Mouse (Mus musculus): ENCODE measurements around the gene Xrcc3. TPM values are rescaled to one million over a fixed set of nuclear protein-coding genes. Genes with fewer than 3 reads are reported as not detected.
A peak's percentile ranks its signal among the peaks of the same experiment; 100 is the strongest.

Gene Xrcc3
- polyA plus RNA-seq, 1 experiment from 2014 or later, result 6.3 TPM

DNA sequence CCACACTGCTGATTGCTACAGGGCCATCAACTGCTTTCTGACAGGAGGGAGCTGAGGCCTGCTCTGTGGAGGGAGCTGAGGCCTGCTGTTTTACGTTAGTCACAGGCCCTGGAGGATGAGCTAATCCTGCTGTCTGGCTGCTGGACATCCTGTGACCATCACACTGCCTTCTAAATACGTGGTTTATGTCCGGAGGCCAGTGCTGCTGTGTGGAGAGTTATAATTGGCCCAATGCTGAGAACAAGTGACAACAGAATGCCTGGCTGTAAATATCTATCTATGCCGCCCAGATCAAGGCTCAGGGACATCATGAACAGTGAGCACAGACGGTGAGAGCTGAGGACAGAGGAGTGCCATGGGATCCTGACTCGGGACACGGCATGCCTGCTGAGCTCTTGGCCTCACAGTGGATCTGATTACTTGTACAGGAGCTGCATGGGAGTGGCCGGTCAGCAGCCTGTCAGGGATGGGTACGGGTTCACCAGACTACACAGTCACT, 34.7 kb upstream of the Xrcc3 start:
- WGBS, result 64% methylated on average over 9 of the region's 9 CpGs
- peaks cover 2% of the 10 kb centered on the region; the same call in 1 of the 2 replicates for H3K36me3 ChIP-seq (ENCODE audit: insufficient read depth, low read length)
- no peaks in the 10 kb centered on the region for H3K4me1 ChIP-seq (replicated peaks; ENCODE audit: insufficient read depth, low read length)
- TF ChIP-seq CTCF (IDR thresholded peaks at IDR 0.05; ENCODE audit: low read depth), result no peak
- no peaks in the 10 kb centered on the region for H3K9me3 ChIP-seq (replicated peaks; ENCODE audit: low read length)
- H3K9ac ChIP-seq (ENCODE audit: low read depth, low read length), result no peak overlapping the region
- no peak overlapping the region for H3K4me3 ChIP-seq (replicated peaks; ENCODE audit: low read depth, low read length)
- DNase-seq (ENCODE audit: low spot score), result no peak
- H3K27me3 ChIP-seq (ENCODE audit: insufficient read depth, low read length), result no peaks in the 10 kb centered on the region
- H3K27ac ChIP-seq, result no peak overlapping the region
- ATAC-seq (replicated peaks; ENCODE audit: low FRiP score, low read depth), result peak; percentile 33; the same call in 1 of the 2 replicates
- no peak overlapping the region for H3K4me2 ChIP-seq (ENCODE audit: low read length)

DNA sequence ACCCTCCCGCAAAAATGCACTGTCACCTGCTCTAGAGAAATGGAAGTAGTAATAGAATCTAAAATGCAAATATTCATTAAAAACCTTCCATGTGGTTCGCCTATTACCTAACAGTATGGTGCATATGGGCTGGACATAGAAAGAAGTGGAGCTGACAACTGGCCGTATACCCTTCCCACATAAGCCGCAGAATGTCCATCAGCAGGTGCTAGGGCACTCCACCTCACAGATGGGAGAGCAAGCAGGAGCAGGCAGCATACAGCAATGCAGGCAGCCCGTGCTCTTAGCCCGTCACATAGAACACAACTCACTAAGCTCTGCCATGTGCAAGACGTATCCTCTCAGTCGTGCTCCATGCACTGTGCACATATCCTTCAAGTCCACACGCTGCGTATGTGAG, 33.1 kb upstream of the Xrcc3 start:
- no peak overlapping the region for H3K27ac ChIP-seq
- no peaks in the 10 kb centered on the region for H3K27me3 ChIP-seq (ENCODE audit: insufficient read depth, low read length)
- peaks cover 12% of the 10 kb centered on the region; the same call in 1 of the 2 replicates for H3K36me3 ChIP-seq (ENCODE audit: insufficient read depth, low read length)
- 66% methylated on average over 10 of the region's 10 CpGs for WGBS
- DNase-seq (ENCODE audit: low spot score), result no peak
- no peaks in the 10 kb centered on the region for H3K4me1 ChIP-seq (replicated peaks; ENCODE audit: insufficient read depth, low read length)
- H3K4me3 ChIP-seq (replicated peaks; ENCODE audit: low read depth, low read length), result no peak overlapping the region
- no peak for TF ChIP-seq CTCF (IDR thresholded peaks at IDR 0.05; ENCODE audit: low read depth)
- H3K4me2 ChIP-seq (ENCODE audit: low read length), result no peak overlapping the region
- H3K9ac ChIP-seq (ENCODE audit: low read depth, low read length), result no peak overlapping the region
- no peak for ATAC-seq (replicated peaks; ENCODE audit: low FRiP score, low read depth)
- H3K9me3 ChIP-seq (replicated peaks; ENCODE audit: low read length), result no peaks in the 10 kb centered on the region

DNA sequence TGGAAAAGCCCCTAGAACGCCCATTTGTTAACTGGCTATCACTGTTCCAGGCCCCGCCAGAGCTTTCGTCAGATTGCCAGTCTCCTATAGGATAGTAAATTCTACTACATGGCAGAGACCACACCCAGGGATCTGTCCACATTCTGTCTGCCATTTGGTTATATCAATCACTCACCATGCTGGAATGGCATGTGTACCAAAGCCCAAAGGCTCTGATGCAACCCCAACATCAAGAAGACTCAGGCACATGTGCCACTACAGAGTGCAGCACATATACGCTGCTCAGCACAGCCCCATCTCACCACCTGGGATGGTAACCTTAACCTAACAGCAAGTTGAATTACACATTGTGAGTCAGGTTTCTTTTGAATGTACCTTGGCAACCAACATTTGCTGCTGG, 32.3 kb upstream of the Xrcc3 start:
- Histone ChIP-seq H3K27me3 (ENCODE audit: insufficient read depth, low read length) (no peaks in the 10 kb centered on the region), H3K27ac (no peak overlapping the region), H3K36me3 (ENCODE audit: insufficient read depth, low read length) (peaks cover 16% of the 10 kb centered on the region; the same call in 1 of the 2 replicates), H3K4me1 (replicated peaks; ENCODE audit: insufficient read depth, low read length) (no peaks in the 10 kb centered on the region), H3K9me3 (replicated peaks; ENCODE audit: low read length) (no peaks in the 10 kb centered on the region), H3K4me2 (ENCODE audit: low read length) (no peak overlapping the region), H3K4me3 (replicated peaks; ENCODE audit: low read depth, low read length) (no peak overlapping the region), H3K9ac (ENCODE audit: low read depth, low read length) (no peak overlapping the region)
- no peak for TF ChIP-seq CTCF (IDR thresholded peaks at IDR 0.05; ENCODE audit: low read depth)
- ATAC-seq (replicated peaks; ENCODE audit: low FRiP score, low read depth) (no peak), DNase-seq (ENCODE audit: low spot score) (no peak)
- WGBS, result 94% methylated on average over 4 of the region's 4 CpGs

DNA sequence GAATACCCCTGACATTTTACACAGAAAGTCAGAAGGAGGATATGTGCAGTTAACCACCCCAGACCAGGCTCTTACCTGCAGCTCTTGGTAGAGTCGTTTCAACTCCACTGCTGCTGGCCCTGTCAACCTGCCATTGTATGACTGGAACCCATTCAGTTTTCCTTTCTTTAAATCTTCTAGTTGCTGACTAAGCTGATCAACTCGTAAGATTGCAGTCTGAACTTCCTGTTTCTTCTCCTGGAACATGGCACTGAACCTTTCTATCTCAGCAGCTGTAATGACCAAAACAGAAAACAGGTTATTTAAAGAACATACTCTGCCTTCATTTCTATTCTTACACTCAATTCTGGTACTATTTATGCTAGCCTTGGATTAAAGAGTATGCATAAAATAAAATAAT, 29.8 kb upstream of the Xrcc3 start:
- Histone ChIP-seq H3K36me3 (ENCODE audit: insufficient read depth, low read length) (peaks cover 28% of the 10 kb centered on the region), H3K27ac (no peak overlapping the region), H3K4me1 (replicated peaks; ENCODE audit: insufficient read depth, low read length) (no peaks in the 10 kb centered on the region), H3K4me3 (replicated peaks; ENCODE audit: low read depth, low read length) (no peak overlapping the region), H3K27me3 (ENCODE audit: insufficient read depth, low read length) (no peaks in the 10 kb centered on the region), H3K9me3 (replicated peaks; ENCODE audit: low read length) (no peaks in the 10 kb centered on the region), H3K9ac (ENCODE audit: low read depth, low read length) (no peak overlapping the region), H3K4me2 (ENCODE audit: low read length) (no peak overlapping the region)
- DNase-seq (ENCODE audit: low spot score) (no peak), ATAC-seq (replicated peaks; ENCODE audit: low FRiP score, low read depth) (no peak)
- WGBS, result 42% methylated on average over 2 of the region's 2 CpGs
- TF ChIP-seq CTCF (IDR thresholded peaks at IDR 0.05; ENCODE audit: low read depth), result no peak

DNA sequence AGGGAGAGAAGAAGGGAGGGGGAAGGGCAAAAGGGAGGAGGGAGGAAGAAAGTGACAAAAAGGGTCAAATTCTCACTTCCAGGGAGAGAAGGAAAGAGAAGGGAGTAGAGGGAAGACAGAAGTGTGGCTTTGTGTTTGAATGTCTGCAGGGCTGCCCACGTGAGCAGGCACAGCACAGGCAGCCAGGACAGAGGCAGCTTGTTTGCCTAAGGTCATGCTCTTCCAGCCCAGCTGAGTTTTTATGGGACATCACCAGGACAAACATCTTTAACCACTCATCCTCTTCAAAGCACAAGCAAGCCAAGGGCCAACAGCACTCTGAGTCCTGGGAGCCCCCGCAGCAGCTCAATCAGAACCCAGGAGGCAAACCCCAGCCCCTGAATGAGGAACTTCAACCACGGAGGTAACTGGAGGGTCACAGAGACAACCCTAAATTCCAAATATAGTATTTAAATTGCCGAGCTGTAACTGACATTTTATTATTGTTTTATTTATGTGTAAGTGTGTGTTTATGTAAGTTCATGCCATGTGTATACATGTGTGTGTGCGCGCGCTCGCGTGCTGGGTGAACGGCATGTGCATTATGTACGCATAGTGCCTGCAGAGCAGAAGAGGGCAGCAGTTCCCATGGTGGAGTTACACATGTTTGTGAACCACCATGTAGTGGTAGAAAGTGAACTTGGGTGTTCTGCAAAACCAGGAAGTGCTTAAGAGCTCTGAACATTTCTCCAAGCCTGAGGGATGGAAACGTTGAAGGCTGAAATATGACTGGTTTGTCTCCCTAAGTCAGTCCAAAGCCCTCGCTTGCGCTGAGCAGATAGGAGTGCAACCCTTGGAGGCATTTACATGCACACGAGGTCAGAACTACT, 29.1 kb upstream of the Xrcc3 start:
- Histone ChIP-seq H3K27me3 (ENCODE audit: insufficient read depth, low read length) (no peaks in the 10 kb centered on the region), H3K27ac (no peak overlapping the region), H3K9me3 (replicated peaks; ENCODE audit: low read length) (no peaks in the 10 kb centered on the region), H3K4me2 (ENCODE audit: low read length) (no peak overlapping the region), H3K4me3 (replicated peaks; ENCODE audit: low read depth, low read length) (no peak overlapping the region), H3K4me1 (replicated peaks; ENCODE audit: insufficient read depth, low read length) (no peaks in the 10 kb centered on the region), H3K36me3 (ENCODE audit: insufficient read depth, low read length) (peaks cover 34% of the 10 kb centered on the region), H3K9ac (ENCODE audit: low read depth, low read length) (no peak overlapping the region)
- WGBS, result 66% methylated on average over 15 of the region's 15 CpGs
- ATAC-seq (replicated peaks; ENCODE audit: low FRiP score, low read depth), result no peak
- DNase-seq (ENCODE audit: low spot score), result no peak
- TF ChIP-seq CTCF (IDR thresholded peaks at IDR 0.05; ENCODE audit: low read depth), result peak; percentile 9; the same call in 1 of the 2 replicates

DNA sequence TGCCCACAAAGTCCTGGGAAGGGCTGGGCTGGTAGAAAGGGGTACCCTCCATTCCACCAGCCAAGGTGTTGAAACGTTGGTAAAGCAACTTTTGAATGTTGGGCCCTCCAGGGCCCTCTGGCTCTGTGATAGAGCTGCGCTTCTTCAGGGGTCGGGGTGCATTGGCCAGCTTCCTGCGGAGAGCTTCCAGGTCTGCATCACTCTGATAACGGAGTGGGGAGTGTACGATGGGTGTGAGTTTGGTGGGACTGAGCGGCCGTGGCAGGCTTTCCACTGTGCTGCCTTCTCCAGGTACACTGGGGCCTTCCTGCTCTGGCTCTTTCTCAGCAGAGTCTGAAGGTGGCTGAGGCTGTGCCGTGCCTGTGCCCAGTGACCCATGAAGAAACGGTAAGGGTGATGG, 19.8 kb upstream of the Xrcc3 start:
- DNase-seq (ENCODE audit: low spot score), result no peak
- 81% methylated on average over 10 of the region's 10 CpGs for WGBS
- H3K4me2 ChIP-seq (ENCODE audit: low read length), result no peak overlapping the region
- H3K27ac ChIP-seq, result no peak overlapping the region
- no peaks in the 10 kb centered on the region for H3K27me3 ChIP-seq (ENCODE audit: insufficient read depth, low read length)
- no peaks in the 10 kb centered on the region for H3K9me3 ChIP-seq (replicated peaks; ENCODE audit: low read length)
- no peak overlapping the region for H3K4me3 ChIP-seq (replicated peaks; ENCODE audit: low read depth, low read length)
- ATAC-seq (replicated peaks; ENCODE audit: low FRiP score, low read depth), result no peak
- H3K36me3 ChIP-seq (ENCODE audit: insufficient read depth, low read length), result peaks cover 79% of the 10 kb centered on the region
- no peak for TF ChIP-seq CTCF (IDR thresholded peaks at IDR 0.05; ENCODE audit: low read depth)
- no peaks in the 10 kb centered on the region for H3K4me1 ChIP-seq (replicated peaks; ENCODE audit: insufficient read depth, low read length)
- no peak overlapping the region for H3K9ac ChIP-seq (ENCODE audit: low read depth, low read length)

All from kidney, postnatal 0 days (tissue).